Mouse (Mus musculus) gastrocnemius, adult 18-20 months (tissue): ENCODE measurements around the gene Gm11096. TPM values are rescaled to one million over a fixed set of nuclear protein-coding genes. Genes with fewer than 3 reads are reported as not detected.
A peak's percentile ranks its signal among the peaks of the same experiment; 100 is the strongest.

Experiments
- DNase-seq: peaks from one replicate; pipeline ENCODE4 v3.0.0; 2021; ENCODE audit warnings: low spot score
- long read RNA-seq, 2 experiments: library from polyadenylated mRNA; stranded (forward); transcript quantifications; one replicate each; pipeline ENCODE4 v2.0.0; 2021
- total RNA-seq, 2 experiments: library from RNA; stranded (reverse); gene quantifications; 2 replicates each; pipeline ENCODE4 v1.2.3; 2021

Gm11096 gene
- not detected for total RNA-seq
- long read RNA-seq, experiment 1, result 0 reads
- long read RNA-seq, experiment 2, result 0 reads

DNA sequence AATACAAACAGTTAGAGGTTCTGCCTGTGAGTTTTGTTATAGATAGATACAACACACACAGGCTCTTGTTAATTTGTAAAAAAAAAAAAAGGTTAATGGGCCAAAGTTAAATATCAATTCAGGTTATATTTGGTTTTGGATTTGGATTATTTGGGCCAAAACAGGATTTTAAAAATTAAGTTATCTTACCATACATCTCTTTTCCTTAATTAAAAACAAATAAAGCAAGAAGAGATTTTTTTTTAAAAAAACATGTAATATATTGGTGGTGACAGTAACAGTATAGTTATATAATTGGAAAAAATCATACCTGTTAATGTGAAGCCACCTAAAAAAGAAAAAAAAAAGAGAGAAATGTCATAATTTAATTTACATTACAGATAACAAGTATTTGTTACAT lies at the start of gene Gm11096:
Gene Gm11096, plus strand, starts transcription at position 301 of the 400 bp plus-strand sequence.
- no peak for DNase-seq

- DNase-seq, result no peak
Measured at GRCm38 (mm10) chr17:81393040-81393439, 48.5 kb upstream of the Gm11096 start.

DNA sequence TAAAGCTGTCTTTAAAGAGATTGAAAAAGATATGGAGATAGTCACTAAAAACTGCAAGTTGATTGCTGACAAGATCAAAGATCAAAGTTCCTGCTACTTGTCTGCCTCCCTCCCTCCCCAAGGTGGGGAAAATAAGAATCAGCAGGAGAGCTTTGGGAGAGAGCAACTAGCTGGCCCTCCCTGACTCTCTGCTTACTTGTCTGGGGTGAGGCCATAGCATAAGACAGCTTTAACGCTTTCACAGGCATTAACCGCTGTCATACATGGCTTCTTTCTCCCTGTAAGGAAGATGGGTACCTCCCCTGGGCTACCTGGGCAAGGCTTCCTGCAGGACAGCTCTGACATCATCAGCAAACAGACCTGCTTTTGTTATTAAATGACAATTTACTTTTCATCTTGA lies 47.4 kb upstream of the Gm11096 start:
- no peak for DNase-seq

DNA sequence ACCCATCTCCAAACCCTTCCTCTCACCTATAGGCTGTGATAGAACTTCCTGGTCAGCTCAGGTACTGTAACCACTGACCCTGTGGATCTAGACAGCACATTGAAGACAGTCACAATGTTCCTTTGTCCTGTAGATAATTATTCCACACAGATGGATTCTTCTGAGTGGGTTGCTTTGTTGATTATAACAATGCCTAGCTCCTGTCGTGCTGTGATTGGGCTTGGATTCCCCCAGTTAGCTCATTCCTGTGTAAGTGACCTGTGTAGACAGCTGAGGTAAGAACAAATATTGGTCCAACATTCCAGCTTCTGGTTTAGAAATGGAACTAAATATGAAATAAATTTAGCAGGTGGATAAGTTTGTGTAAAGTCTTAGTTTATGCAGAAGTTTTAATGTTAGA lies 44.1 kb upstream of the Gm11096 start:
- no peak for DNase-seq

DNA sequence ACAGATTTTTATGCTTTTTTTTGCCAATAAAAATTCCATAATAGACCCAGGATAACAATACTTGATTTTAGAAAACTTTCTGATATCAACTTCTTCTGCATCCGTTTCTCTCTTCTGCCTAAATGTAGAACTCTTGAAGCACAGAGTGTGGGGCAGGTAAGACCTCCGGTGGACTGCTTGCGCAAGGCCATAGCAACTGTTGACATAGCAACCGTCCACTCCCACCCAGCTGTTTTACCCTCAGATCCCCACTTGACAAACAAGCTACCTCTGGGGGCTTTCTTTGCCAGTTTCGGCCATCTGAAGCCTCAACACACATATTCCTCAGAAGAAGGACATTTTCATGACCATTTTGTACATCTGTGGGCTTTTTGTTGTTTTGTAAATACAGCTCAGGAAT lies 41.2 kb upstream of the Gm11096 start:
- no peak for DNase-seq

DNA sequence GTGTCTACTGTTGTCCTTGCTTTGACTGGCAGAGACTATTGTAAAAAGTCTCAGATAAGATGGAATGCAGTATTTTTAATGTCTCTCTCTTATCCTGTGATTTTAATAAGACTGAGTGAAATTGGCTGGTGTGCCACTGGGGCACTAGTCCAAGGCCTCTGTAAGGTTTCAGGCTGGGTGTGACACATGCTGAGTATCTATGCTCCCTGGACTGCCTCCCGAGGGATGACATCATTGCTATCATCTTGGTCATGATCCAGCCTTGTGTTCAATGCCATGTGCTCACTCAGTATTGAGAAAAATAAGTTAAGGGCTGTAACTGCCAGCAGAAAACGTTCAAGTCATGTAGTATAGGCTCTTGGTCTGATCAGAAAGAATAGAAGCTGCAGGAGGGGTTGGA lies 38.9 kb upstream of the Gm11096 start:
- peak; percentile 81 for DNase-seq

DNA sequence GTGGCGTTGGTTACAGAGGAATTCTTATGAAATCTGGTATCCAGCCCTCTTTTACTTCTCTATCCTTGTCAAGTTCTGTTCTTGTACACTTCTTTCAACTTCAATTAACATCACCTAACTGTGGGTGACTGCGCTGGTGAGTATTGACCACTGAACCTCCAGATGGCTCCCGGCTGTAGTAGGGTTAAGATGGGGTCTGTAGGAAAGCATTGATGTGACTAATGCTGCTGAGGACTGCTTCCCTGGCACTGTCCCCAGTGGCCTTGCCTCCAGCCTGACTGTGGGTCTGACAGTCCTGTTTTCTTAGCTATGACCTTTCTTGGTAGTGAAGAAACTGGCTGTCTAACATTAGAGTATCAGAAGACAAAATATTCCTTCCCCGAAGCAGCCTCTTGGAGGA lies 38.4 kb upstream of the Gm11096 start:
- DNase-seq, result peak; percentile 9

- no peak for DNase-seq
Measured at GRCm38 (mm10) chr17:81404225-81404624, 37.3 kb upstream of the Gm11096 start.

- no peak for DNase-seq
Measured at GRCm38 (mm10) chr17:81412736-81413135, 28.8 kb upstream of the Gm11096 start.

GRCm38 (mm10) chr17:81416361-81417114 lies 25.0 kb upstream of the Gm11096 start:
- no peak for DNase-seq

DNA sequence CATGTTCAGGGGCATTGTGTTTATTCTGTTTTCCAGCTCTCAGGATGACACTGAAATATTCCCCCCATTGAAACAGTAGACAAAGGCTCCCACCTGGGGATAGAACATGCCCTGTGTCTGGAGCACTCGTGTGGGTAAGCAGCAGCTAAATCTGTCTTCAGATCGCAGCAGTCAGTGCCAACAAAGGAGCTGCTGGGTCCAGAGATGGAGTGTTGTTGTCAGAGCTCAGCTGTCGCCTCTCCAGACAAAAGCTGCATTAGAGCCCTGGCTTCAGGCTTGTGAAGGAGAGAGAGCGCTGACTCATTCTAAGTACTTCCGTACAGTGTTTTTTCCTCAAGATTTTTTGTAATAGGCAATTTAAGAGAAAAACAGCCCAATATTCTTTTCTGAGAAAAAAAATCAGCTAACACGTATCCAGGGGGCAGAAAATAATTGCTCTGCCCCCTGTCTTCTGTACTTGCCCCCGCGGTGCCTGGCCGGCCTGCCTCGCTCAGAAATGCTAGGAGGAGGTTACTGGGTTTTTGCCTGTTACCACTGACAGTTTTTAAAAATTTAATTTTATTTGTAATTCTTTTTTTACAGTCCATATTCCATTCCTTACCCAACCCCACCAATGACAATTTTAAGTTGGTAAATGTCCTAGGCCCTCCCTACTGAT lies 21.6 kb upstream of the Gm11096 start:
- DNase-seq, result no peak

- DNase-seq, result no peak
Measured at GRCm38 (mm10) chr17:81424256-81424912, 17.2 kb upstream of the Gm11096 start.

DNA sequence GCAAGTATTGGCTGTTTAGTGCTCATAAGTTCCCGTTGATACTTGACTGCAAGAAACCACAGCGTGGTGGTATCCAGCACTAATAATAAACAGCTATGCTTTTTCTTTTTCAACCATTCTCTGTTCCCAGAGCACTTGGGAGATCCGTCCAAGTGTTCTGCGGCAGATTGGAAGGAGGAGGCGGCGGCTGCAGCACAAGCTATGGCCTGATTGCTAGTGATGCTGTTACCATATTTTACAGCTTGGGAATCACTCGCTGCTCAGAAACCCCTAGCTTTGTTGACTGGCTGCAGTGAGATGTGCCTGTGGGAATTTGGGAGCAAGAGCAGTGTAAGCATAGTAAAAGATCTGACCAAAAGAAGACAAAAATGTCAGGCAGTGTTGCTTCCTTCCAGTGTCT lies 14.3 kb upstream of the Gm11096 start:
- no peak for DNase-seq

DNA sequence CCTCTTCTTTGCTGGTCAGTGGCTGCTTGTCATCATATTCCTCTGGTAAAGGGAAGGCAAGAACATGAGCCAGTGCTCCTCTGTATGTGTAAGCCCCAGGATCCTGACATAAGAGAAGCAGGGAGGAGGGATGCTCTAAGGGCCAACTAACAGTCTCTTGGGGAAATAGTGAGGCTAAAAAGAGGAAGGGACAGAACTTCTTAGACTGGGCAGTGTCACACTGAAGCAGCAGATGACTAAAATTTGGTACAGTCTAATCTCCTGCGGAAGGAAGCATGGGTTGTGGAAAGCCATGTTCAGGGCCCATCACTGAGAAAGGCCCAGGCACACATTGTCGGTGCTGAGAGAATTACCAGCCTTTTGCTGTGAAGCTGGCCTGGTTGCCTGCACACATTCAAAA lies 8.8 kb upstream of the Gm11096 start:
- DNase-seq, result no peak

GRCm38 (mm10) chr17:81433148-81433547 lies 8.4 kb upstream of the Gm11096 start:
- peak; percentile 17 for DNase-seq

DNA sequence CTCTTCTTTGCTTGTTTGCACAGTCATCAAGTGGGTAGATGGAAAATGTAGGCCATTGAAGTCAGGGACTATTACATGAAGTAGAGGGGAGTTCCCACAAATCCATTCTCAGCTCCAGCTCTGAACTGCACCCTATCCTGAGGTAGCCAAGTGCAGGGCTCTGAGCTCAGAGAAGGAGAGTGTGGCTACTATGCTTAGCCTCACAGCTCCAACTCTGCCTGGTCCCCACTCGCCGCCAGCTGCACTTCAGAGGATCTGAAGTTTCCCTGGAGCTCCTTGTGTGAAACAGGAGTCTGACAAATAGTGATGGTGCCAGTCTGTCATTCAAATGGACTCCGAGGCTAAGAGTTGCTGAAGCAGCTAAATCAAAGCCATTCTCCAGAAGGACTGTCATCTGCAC lies 13.7 kb downstream of the Gm11096 start:
- peak; percentile 8 for DNase-seq

- no peak for DNase-seq
Measured at GRCm38 (mm10) chr17:81455977-81456376, 14.4 kb downstream of the Gm11096 start.

DNA sequence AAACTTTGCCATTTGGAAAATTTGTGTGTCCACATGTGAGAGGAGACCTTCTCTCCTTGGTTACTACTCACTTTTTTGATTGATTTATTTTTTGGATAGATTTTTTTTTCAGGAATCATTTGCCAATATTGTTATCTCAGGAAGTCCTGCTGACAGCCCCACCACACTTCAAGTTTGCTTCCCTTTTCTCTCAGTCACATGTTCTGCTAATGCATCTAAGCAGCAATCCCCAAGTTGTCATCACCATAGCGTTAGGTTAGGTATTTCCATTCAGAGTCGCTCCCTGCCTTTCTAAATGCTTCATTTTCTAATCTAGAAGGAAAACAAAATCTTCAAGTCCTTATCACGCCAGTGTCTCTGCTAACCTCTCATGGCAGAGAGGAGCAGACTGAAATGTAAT lies 17.8 kb downstream of the Gm11096 start:
- DNase-seq, result no peak

- peak; percentile 32 for DNase-seq
Measured at GRCm38 (mm10) chr17:81468941-81469340, 27.4 kb downstream of the Gm11096 start.

DNA sequence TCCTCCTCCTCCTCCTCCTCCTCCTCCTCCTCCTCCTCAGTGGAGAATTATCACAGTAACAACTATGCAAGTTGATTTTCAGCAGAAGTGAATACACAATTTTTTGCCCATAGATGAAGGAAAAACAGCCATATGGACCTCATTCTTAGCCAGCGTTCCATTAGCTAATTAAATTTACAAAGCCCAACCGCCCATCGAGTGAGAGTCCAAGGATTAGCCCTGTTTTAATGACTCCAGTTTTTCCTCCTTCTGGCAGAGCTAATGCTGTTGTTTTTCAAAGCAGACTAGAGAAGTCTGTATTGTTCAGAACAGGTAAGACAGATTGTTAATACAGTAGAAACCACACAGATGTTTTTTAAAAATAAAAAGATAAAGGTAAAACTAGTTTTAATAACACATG lies 31.8 kb downstream of the Gm11096 start:
- no peak for DNase-seq

DNA sequence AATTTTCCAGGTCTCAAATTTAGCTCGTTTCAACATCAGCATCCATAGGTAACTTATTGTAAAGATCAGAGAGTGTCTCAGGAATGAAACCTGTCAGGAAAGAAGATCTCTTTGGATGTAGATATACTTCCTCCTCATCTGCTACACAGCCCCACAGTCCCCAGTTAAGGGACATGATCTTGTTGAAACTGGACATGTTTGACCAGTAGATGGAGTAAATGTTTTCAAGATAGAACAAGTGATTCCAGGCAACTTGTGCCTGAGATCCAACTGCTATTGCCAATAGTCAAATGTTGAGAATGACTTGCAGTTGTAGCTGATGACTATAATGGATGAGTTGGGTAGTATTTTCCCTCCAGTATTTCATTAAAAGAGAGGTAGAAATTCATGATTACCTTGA lies 35.9 kb downstream of the Gm11096 start:
- peak; percentile 19 for DNase-seq

DNA sequence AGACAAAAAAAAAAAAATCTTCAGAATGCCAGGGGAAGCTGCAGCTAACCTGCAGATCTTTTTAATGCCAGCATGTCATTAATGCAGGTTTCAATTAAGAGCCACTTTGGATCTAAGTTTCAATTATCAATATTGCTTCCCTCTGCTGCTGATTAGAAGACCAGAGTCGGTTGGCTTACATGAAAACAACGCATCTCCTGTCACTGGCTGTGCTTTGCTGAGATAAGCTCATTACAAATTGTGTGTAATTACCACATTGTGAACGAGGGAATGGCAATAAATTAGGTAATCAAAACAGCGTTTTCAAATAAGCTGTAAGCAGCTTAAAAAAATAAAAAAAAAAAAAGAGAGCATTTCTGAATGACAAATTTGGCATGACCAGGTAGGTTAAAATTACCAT lies 38.2 kb downstream of the Gm11096 start:
- DNase-seq, result no peak
